Mouse (Mus musculus) MEL-GATA-1-ER (cell line): Measurements from ENCODE around the gene Fbxo27.

Experiments used
- DNase-seq: peaks from one replicate; pipeline ENCODE4 v3.0.0-alpha.2; 2012; ENCODE audit warnings: low read depth; ENCODE audit errors: extremely low read depth

Fbxo27 gene

GRCm38 (mm10) chr7:28702601-28703143 lies 10.0 kb downstream of the Fbxo27 start:
- no peak for DNase-seq

GRCm38 (mm10) chr7:28709454-28709853 lies 16.8 kb downstream of the Fbxo27 start:
- no peak for DNase-seq

- DNase-seq, result no peak
Observed at GRCm38 (mm10) chr7:28710962-28711361, 18.3 kb downstream of the Fbxo27 start.

- DNase-seq, result no peak
Observed at GRCm38 (mm10) chr7:28714667-28715066, 22.0 kb downstream of the Fbxo27 start.

- DNase-seq, result no peak
Observed at GRCm38 (mm10) chr7:28715598-28715997, 22.9 kb downstream of the Fbxo27 start.

GRCm38 (mm10) chr7:28716590-28717281 lies 24.1 kb downstream of the Fbxo27 start, which contains the start of gene Fbxo17:
Gene Fbxo17, plus strand, starts transcription at chr7:28716804.
- DNase-seq, result no peak

GRCm38 (mm10) chr7:28717726-28718125 lies 25.1 kb downstream of the Fbxo27 start:
- DNase-seq, result no peak

- DNase-seq, result no peak
Observed at GRCm38 (mm10) chr7:28719159-28719558, 26.5 kb downstream of the Fbxo27 start.

- no peak for DNase-seq
Observed at GRCm38 (mm10) chr7:28719650-28720049, 27.0 kb downstream of the Fbxo27 start.

GRCm38 (mm10) chr7:28720753-28721537 lies 28.3 kb downstream of the Fbxo27 start:
- DNase-seq, result no peak

GRCm38 (mm10) chr7:28722079-28722478 lies 29.4 kb downstream of the Fbxo27 start:
- peak; percentile 45 for DNase-seq

- DNase-seq, result no peak
Observed at GRCm38 (mm10) chr7:28724613-28725012, 32.0 kb downstream of the Fbxo27 start.

- DNase-seq, result peak; percentile 45
Observed at GRCm38 (mm10) chr7:28726600-28726999, 34.0 kb downstream of the Fbxo27 start.

GRCm38 (mm10) chr7:28727649-28728340 lies 35.1 kb downstream of the Fbxo27 start:
- no peak for DNase-seq

GRCm38 (mm10) chr7:28732341-28733142 lies 39.9 kb downstream of the Fbxo27 start:
- no peak for DNase-seq

GRCm38 (mm10) chr7:28733211-28733610 lies 40.6 kb downstream of the Fbxo27 start:
- DNase-seq, result no peak

- no peak for DNase-seq
Observed at GRCm38 (mm10) chr7:28735701-28736100, 43.1 kb downstream of the Fbxo27 start.

GRCm38 (mm10) chr7:28739829-28740228 lies 47.2 kb downstream of the Fbxo27 start:
- DNase-seq, result no peak

GRCm38 (mm10) chr7:28740949-28741348 lies 48.3 kb downstream of the Fbxo27 start:
- no peak for DNase-seq

GRCm38 (mm10) chr7:28741368-28741708 lies 48.7 kb downstream of the Fbxo27 start:
- DNase-seq, result no peak
